Mouse (Mus musculus) embryonic stem cell, embryonic (primary cell): ENCODE measurements at regions not wholly inside any gene's neighbourhood (a gene's known extent, or its start where the extent isn't known, plus 50 kb on each side); places are given as distances from the start of the nearest gene placed in this dataset.

Source experiments
- CTCF ChIA-PET, 4 experiments: fragments of 300-600 bp in 2 of 4; fragments of 350-600 bp in 2 of 4; sonication (Branson Sonifier 250); formaldehyde crosslinking; loops; one replicate each; lab custom pipeline; 2022; ENCODE audit warnings: inconsistent platforms in 2 of 4; lab: Charles Lee
- POLR2A ChIA-PET, 4 experiments: fragments of 300-600 bp in 2 of 4; fragments of 350-600 bp in 2 of 4; sonication (Branson Sonifier 250); formaldehyde crosslinking; loops; one replicate each; lab custom pipeline; 2022; ENCODE audit warnings: antibody characterized with exemption in 4 of 4, inconsistent platforms in 1 of 4; lab: Charles Lee

DNA sequence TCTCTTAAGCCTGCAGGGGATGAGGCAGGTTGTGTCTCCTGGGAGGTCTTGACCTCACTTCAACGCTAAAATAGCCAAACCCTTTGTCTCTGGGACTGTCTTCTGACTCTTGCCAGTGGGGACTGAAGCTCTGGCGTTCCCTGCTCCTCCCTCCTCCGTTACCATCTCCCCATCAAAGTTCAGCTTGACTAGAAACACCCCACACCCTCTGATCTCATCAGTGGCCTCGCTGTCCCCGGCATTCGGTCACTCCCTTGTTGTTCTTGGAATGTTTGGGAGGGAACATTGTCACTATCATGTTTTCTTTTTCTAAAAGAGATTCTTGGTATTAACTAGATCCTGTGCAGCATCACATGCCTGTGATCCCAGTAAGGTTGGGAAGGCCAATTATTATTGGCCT lies 54.6 kb upstream of the Slc35c1 start:
- ChIA-PET CTCF (interaction anchor here in 1 of 4 experiments (0.8 to 1.0 kb wide), 2 partner anchors 14 to 17 kb away, joined by 3 read pairs; no protein-coding TSS in a partner anchor), POLR2A (interaction anchor here in 1 of 4 experiments (1.4 kb wide), 1 partner anchor 14 kb away, joined by 4 read pairs; no protein-coding TSS in a partner anchor)

DNA sequence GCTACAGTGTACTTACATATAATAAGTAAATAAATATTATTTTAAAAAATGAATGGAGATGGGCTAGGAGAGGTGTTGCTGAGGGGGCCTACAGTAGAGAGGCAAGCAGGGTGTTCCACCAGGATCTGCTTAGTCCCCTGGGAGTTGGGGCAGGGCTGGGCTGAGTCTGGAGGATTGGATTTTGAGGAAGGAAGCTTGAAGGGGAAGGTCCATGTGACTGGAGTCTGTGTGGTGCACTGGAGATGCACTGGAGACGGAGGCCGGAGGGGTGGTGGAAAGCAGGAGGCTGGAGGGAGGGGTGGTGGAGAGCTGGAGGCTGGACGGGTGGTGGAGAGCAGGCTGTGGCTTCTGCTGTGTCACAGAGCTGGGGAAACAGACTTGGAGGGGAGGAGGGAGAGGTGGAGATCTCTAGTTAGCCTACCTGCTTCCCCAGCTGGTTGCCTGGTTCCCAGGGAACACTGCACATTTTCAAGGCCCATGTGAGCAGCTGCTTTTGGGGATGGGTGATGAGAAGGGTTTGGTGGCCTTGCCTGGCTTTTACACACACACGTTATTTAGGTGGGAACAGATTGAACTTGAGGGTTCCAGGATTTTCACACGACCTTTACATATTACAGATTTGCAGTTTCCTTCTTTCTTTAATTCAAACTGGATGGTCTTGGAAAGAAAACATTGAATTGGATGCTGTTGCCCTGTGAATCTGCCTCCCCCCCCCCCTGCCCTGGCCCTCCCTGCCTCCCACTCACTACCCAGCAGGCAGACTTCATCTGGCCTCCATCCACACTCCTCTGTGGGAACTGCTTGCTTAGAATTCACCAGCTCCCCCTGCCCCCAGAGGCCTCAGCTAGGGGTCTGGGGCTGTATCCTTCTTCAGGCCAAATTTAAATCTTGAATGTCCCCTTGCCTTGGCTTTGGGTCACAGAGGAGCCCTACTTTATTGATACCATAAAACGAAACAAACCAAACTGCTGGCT lies 51.7 kb upstream of the Slc35c1 start:
- POLR2A ChIA-PET = interaction anchor here in 1 of 4 experiments (0.8 to 1.1 kb wide), 2 partner anchors 17 to 245 kb away, joined by 3 to 4 read pairs; no protein-coding TSS in a partner anchor
- CTCF ChIA-PET = interaction anchor here in 2 of 4 experiments (0.7 to 1.1 kb wide), 2 partner anchors 9 to 14 kb away, joined by 3 read pairs; no protein-coding TSS in a partner anchor
